Mouse (Mus musculus): ENCODE data around the gene Clcf1.
A peak's percentile ranks its signal among the peaks of the same experiment; 100 is the strongest.

The Clcf1 gene

GRCm38 (mm10) chr19:4193129-4193528 lies 20.9 kb upstream of the Clcf1 start:
- DNase-seq = peak in 1 of 2 experiments; percentile 44

DNA sequence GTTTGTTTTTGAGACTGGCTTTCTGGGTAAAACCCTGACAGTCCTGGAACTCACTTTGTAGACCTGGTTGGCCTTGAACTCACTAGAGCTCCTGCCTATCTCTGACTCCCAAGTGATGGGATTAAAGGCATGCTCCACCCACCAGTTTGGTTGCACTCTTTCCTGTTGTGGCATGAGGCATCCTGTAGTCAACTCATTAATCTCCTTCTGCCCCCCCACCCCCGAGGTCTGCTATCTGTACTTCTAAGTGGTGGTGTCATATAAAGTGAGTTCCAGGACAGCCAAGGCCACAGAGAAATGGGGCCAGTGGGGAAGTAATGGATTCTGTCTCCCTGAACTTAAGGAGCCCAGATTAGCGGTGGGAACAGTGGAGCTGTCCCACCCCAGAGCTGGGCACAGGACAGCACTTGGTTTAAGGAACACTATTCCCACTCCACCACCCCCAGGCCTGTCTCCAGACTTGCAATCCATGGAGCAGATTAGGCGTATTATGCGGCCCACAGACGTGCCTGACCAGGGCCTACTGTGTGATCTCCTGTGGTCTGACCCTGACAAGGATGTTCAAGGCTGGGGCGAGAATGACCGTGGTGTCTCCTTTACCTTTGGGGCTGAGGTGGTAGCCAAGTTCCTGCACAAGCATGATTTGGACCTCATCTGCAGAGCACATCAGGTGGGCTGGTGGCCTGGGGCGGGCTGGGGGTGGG lies 19.9 kb upstream of the Clcf1 start:
- peak in 1 of 2 experiments; percentile 47 for DNase-seq

GRCm38 (mm10) chr19:4194776-4195650 lies 19.0 kb upstream of the Clcf1 start:
- DNase-seq = peak; percentile 98

GRCm38 (mm10) chr19:4196048-4196447 lies 18.0 kb upstream of the Clcf1 start:
- DNase-seq = no peak

- peak in 1 of 2 experiments; percentile 47 for DNase-seq
Observed at GRCm38 (mm10) chr19:4196548-4196947, 17.5 kb upstream of the Clcf1 start.

DNA sequence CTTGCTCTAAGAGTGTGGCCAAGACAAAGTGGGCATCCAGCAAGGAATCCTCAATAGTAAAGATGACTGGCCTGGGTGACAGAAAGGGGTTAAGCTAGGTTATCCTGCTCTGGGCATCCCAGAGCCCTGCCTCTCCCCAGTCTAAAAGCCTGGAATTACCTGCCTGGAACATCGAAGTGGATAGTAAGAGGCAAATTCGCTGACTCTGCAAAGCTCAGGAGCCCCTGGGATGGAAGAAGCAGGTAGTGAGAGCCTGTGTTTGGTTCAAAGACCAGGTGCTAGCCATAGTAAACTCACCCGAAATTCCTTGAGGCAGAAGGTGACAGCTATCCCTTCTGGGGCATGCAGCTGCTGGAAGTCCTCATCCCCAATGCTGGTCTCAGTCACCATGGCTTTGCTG lies 16.9 kb upstream of the Clcf1 start:
- no peak for DNase-seq

DNA sequence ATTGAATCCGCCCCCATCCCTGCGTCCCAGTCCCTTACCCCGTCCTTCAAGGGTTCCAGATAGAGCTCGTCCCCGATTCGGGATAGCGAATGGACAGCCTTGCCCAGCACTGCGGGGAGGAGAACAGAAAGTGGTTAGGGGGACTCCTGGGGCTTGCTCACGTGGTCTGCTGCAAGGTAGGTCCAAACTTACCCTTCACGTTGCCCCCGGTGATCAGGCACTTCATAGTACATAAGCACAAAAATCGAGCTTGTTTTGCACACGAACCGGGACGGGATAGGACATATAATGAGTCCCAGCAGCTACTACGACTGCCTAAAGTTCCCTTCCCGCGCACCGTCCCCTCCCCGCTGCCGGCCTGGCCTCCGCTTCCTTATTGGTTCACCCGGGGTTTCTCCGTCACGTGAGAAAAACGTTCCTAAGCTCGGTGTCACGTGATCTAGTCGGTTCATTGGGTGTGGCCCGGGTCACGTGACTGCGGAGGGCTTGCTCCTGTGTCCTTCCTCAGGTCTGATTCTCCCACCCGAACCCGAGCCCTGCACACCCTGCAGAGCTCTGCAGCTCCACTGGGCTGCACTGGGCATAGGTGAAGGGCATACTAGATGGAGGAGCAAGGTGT lies 12.6 kb upstream of the Clcf1 start, which contains the start of gene Rad9a:
Gene Rad9a, minus strand, starts transcription at position 372 of the 619 bp plus-strand sequence.
- DNase-seq = peak; percentile 98 to 99

DNA sequence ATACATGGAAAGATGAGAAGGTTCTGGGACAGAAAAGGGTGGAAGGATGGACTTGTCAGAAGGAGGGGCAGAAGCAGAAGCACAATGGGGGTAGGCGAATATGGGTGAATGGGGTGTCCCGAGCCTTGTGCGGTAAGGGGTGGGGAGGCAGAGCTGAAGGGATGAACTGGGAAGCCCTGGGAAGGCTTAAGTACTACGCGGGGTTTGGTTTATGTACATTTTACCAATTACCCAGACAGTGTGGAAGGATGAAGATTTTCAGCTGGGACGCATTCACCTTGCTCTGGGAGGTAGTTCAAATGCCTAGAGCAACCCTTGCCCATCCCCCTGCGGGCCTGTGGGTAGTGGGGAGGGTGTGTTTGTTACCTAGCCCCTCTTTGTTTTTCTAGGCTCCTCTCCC lies 11.9 kb upstream of the Clcf1 start:
- no peak for DNase-seq

- DNase-seq = no peak
Observed at GRCm38 (mm10) chr19:4203148-4203547, 10.9 kb upstream of the Clcf1 start.

- DNase-seq = no peak
Observed at GRCm38 (mm10) chr19:4203604-4204326, 10.3 kb upstream of the Clcf1 start.

DNA sequence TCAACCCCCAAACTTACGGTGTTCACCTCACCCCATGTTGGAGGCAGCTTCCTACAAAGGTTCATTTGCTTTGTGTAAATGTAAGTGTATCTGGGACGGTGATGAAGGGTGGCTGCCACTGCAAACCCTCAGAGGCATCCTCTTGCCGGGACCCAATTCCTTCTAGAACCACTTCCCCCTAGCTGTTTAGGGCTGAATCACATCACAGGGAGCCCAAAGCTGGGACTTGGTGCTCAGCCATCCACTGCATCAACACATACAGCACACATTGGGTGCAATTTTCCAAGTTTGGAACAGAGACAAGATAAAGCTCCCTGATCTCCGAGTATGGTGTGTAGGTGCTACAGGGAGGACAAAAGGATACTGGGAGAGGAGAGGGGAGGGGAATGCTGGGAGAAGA lies 9.1 kb upstream of the Clcf1 start:
- no peak for DNase-seq

GRCm38 (mm10) chr19:4206971-4207370 lies 7.1 kb upstream of the Clcf1 start:
- peak; percentile 83 for DNase-seq

GRCm38 (mm10) chr19:4208563-4208962 lies 5.5 kb upstream of the Clcf1 start:
- DNase-seq = no peak

- DNase-seq = no peak
Observed at GRCm38 (mm10) chr19:4211891-4212588, 2.0 kb upstream of the Clcf1 start.

- no peak for DNase-seq
Observed at GRCm38 (mm10) chr19:4213524-4213974, 489 bp upstream of the Clcf1 start.

GRCm38 (mm10) chr19:4214771-4215450 lies 873 bp downstream of the Clcf1 start:
- peak; percentile 34 to 44 for DNase-seq

- no peak for DNase-seq
Observed at GRCm38 (mm10) chr19:4215451-4215840, 1.4 kb downstream of the Clcf1 start.

DNA sequence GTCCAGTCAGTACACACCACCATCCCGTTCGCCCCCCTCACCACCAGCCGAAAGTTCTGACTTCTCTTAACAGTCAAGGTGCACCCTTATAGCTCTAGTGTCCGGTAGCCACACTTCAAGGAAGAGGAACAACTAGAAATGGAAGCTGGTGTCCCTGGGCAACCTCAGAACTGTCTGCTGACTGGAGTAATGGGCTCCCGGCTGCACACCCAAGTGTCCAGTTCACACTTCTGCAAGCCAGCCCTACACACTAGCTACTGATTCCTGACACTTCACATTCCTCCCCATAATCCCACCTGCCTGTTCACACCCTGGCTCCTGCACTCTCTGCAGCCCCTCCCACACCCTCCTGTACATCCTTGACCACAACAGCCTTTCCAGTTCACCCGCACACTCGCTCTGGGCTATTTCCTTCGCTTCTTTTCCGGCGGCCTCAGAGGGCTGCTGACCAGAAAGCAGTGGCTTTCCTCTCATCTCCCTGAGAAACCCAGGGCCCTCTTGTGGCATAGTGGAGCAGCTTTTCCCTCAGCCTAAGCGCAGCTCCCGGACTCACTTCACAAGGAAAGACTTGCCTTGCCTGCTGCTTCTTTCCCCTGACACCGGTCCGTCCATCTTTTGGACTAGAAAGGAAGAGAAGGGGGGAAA lies 2.1 kb downstream of the Clcf1 start:
- DNase-seq = peak; percentile 69 to 74

DNA sequence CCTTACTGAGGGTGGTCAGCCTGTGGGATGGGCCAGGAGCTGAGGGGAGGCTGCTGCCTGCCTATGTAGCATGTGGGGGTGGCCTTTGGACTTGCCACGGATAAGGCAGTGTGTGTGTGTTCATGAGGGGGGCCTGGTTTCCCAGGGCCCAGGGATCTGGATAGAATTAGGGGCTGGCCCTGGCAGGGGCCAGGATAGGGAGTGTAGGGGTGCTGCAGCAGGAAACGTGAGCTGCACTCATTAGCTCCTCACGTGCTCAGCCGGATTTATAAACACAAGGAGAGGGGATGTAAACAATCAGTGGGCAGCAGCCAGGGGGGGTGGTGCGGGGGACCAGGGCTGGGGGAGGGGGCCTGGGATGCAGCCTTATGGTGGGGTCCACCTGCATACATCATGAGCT lies 3.1 kb downstream of the Clcf1 start:
- no peak for DNase-seq

DNA sequence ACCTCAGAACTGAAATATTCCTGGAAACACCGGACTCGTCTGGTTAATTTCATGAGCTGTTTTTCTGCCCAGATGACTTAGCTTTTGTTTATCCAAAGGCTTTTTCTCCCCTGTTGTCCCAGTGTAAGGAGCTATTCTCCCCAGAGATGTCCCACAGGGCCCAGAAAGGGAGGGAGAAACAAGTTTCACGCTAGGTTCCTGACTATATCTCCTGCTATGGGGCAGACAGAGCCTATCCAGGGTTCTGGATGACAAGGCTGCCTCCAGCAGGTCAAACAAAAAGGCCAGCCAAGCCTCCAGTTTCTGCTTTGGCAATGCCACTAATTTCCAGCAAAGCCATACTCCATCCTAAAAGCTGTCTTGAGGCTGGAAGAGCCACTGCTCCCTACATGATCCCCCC lies 3.8 kb downstream of the Clcf1 start:
- no peak for DNase-seq

DNA sequence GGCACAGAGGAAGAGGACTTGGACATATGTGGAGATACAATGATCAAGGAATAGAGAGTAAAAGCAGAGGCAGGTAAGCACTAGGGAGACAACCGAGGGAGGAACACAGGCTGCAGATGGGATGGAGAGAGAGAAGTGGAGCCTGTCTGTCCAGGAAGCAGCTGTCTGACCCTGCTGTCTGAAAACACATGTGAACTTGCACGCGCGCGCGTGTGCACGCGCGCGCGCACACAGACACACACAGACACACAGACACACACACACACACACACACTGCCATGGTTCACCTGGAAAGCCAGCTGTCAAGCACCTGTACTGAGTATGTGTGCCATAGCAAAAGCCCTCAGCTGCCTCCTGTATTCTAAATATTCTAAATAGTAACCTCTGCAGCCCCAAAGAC lies 4.3 kb downstream of the Clcf1 start:
- no peak for DNase-seq
